Mouse (Mus musculus) cerebellum, adult (tissue): ENCODE results near the gene Gm21861.
"Not testable (repeated sequence)": the region's sequence is repeated elsewhere in the genome, so short reads cannot be mapped to it uniquely, and the experiment has no call there.

ENCODE experiments used
- ATAC-seq: cut with Nextera tagmentation; 2 replicates; pipeline ENCODE4 v1.9.2; 2017; ENCODE audit warnings: mild to moderate bottlenecking, moderate library complexity, mixed read lengths; ENCODE audit not compliant: insufficient number of reproducible peaks, low FRiP score, low TSS enrichment

Gm21861 gene

DNA sequence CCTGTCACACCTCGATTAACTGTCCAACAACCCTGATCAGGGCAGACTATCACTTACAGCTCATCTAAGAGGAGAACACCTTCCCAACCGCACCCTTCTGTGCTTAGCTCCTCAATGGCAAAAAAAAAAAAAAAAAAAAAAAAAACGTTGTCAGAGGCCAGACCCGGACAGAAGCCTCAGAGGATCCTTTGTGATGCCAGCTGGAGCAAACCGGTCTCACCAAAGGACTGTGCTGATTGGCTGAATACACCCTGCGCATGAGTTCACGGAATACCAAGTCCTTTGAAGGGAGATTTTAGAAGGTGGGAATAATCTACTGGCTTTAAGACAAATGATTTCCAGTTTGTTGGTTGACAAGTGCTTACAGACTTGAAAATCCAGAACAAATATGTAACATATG is at the start of gene Gm21861:
Gm21861 (minus strand) TSS at position 101 of the 400 bp plus-strand sequence.
- ATAC-seq: not testable (repeated sequence)
